Mouse (Mus musculus) olfactory bulb, adult 2 months (tissue): ENCODE data around the gene Pde10a.

Source experiments
- CTCF ChIP-seq: fragments of 200-500 bp; IDR thresholded peaks from 2 replicates; pipeline ENCODE4 v1.5.1; 2012; ENCODE audit warnings: low read depth, mild to moderate bottlenecking, low read length, moderate library complexity; ENCODE audit not compliant: insufficient read depth
- POLR2A ChIP-seq: fragments of 200-500 bp; IDR thresholded peaks from 2 replicates; pipeline ENCODE4 v1.6.1; 2012; ENCODE audit warnings: mild to moderate bottlenecking, low read depth, low read length, moderate library complexity; ENCODE audit not compliant: insufficient read depth

GRCm38 (mm10) chr17:8851846-8852245, 326.7 kb downstream of the Pde10a start:
- TF ChIP-seq POLR2A (no peak), CTCF (no peak)
